Mouse (Mus musculus) liver, embryonic 16.5 days (tissue): ENCODE results near the gene Ptk7. TPM values are rescaled to one million over a fixed set of nuclear protein-coding genes. Genes with fewer than 3 reads are reported as not detected.
A peak's percentile ranks its signal among the peaks of the same experiment; 100 is the strongest.
"Not testable (repeated sequence)": the region's sequence is repeated elsewhere in the genome, so short reads cannot be mapped to it uniquely, and the experiment has no call there.

Experiments
- ATAC-seq: fragments of 200-750 bp; cut with Nextera tagmentation; 2 replicates; pipeline ENCODE4 v1.8.0; 2017; ENCODE audit warnings: low read depth, mild to moderate bottlenecking, moderate number of reproducible peaks, moderate library complexity
- H3K27ac ChIP-seq: fragments of 300-500 bp; sonication (generic); 2 replicates; pipeline ENCODE4 v1.5.1; 2014; ENCODE audit warnings: mild to moderate bottlenecking, low read length
- H3K27me3 ChIP-seq: fragments of 300-500 bp; sonication (generic); 2 replicates; pipeline ENCODE4 v1.6.1; 2014; ENCODE audit warnings: low read depth, low read length, mixed read lengths; ENCODE audit not compliant: control insufficient read depth, insufficient read depth
- H3K36me3 ChIP-seq: fragments of 300-500 bp; sonication (generic); 2 replicates; pipeline ENCODE4 v1.6.1; 2014; ENCODE audit warnings: mild to moderate bottlenecking; ENCODE audit not compliant: control insufficient read depth, insufficient read depth
- H3K4me1 ChIP-seq: fragments of 300-500 bp; sonication (generic); 2 replicates; pipeline ENCODE4 v1.6.1; 2014; ENCODE audit warnings: low read depth, low read length, mixed read lengths; ENCODE audit not compliant: control insufficient read depth
- H3K4me2 ChIP-seq: fragments of 300-500 bp; sonication (generic); 2 replicates; pipeline ENCODE4 v1.6.1; 2014; ENCODE audit warnings: low read depth, low read length, mixed read lengths
- H3K4me3 ChIP-seq: fragments of 300-500 bp; sonication (generic); 2 replicates; pipeline ENCODE4 v1.5.1; 2014; ENCODE audit warnings: low read depth, mild to moderate bottlenecking, low read length
- H3K9ac ChIP-seq: fragments of 300-500 bp; sonication (generic); 2 replicates; pipeline ENCODE4 v1.6.1; 2014; ENCODE audit warnings: low read depth, low read length
- H3K9me3 ChIP-seq: fragments of 300-500 bp; sonication (generic); replicated peaks from 2 replicates; pipeline ENCODE4 v1.6.1; 2016; ENCODE audit warnings: low read length; ENCODE audit not compliant: control insufficient read depth
- WGBS: fragments of 180-500 bp; shearing (Covaris S2); extraction: QIAGEN DNeasy Blood & Tissue Kit; methylation state at CpG from one replicate; pipeline ENCODE4 v1.1.7; 2014; ENCODE audit not compliant: insufficient replicate concordance; 5-methylcytosine and 5-hydroxymethylcytosine counted together
- polyA plus RNA-seq: library from polyadenylated mRNA; unstranded; fragments of >200 nt; fragmentation: Nextera tagmentation; extraction: Ambion mirVana; gene quantifications from 2 replicates; pipeline ENCODE4 v1.2.1, GENCODE M21; 2015

The Ptk7 gene
- polyA plus RNA-seq, 1 experiment from 2014 or later, result 9.4 TPM

DNA sequence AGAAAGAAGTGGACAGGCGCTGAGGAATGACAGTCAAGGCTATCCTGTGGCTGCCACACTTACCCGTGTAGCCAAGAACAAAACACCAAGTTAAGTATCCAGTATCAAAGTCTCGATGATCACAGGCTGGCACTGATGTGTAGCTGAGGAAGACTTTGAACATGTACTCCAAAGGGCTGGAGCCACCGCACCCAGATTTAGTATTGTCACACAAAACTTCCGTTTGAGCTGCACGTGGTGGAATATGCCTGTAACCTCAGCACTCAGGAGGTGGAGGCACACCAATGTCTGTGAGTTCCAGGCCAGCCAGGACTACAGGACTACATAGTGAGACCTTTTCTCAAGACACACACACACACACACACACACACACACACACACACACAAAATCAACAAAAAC lies 70.2 kb downstream of the Ptk7 start:
- Histone ChIP-seq H3K4me2 (no peak overlapping the region), H3K27me3 (no peaks in the 10 kb centered on the region), H3K9ac (no peak overlapping the region), H3K36me3 (no peaks in the 10 kb centered on the region), H3K27ac (no peak overlapping the region), H3K4me1 (peaks cover 20% of the 10 kb centered on the region), H3K9me3 (no peaks in the 10 kb centered on the region), H3K4me3 (no peak overlapping the region)
- WGBS, result 72% methylated on average over 6 of the region's 6 CpGs
- no peak for ATAC-seq

DNA sequence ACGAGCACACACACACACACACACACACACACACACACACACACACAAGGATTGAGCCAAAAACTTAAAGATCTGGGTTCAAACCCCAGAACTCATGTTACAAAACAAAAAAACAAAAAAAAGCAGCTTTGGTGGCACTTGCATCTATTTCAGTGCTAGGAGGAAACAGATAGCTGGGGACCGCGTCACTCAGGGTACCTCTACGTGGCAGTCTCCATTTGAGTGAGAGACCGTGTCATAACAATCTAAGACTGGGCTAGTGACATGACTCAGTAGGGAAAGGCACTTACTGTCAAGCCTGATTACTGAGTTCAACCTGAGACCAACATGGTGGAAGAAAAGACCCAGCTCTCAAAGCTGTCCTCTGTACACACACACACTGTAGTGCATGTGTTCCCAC lies 71.2 kb downstream of the Ptk7 start:
- Histone ChIP-seq H3K27me3 (no peaks in the 10 kb centered on the region), H3K9ac (no peak overlapping the region), H3K27ac (no peak overlapping the region), H3K4me2 (no peak overlapping the region), H3K4me3 (no peak overlapping the region), H3K4me1 (peaks cover 30% of the 10 kb centered on the region), H3K9me3 (no peaks in the 10 kb centered on the region), H3K36me3 (no peaks in the 10 kb centered on the region)
- WGBS, result 51% methylated on average over 5 of the region's 5 CpGs
- ATAC-seq, result no peak

DNA sequence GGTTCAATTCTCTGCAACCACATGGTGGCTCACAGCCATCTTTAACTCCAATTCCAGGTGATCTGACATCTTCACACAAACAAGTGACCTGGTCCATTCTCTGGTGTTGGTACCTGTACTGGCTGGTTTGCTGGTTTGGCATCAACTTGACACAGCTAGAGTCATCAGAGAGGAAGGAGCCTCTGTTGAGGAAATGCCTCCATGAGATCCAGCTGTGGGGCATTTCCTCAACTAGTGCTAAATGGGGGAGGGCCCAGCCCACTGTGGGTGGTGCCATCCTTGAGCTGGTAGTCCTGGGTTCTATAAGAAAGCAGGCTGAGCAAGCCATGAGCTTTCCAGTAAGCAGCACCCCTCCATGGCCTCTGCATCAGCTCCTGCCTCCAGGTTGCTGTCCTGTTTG lies 72.0 kb downstream of the Ptk7 start:
- not testable (repeated sequence) for H3K4me3 ChIP-seq, H3K27ac ChIP-seq, H3K9me3 ChIP-seq, H3K4me2 ChIP-seq, H3K36me3 ChIP-seq, H3K27me3 ChIP-seq, H3K9ac ChIP-seq, ATAC-seq
- H3K4me1 ChIP-seq, result peaks cover 36% of the 10 kb centered on the region

DNA sequence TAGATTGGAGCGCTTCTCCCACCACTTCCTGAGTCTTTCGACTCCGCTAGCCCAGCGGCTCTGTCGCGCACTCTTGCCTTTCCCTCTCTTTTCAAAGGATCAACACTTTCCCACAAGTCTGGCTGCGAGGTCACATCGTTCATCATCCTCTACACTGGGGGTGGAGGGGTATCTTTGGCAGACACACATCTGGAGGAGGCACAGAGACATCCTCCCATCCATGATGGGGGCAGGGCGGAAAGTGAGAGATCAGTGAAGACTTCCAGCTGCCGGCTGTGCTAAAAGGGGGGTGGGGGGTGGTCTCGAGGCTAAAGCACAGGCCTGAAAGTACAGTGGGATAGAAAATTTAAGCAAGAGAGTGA lies 72.7 kb downstream of the Ptk7 start:
- no peaks in the 10 kb centered on the region for H3K27me3 ChIP-seq
- under 1% methylated on average over 11 of the region's 11 CpGs for WGBS
- H3K4me2 ChIP-seq, result peak overlapping the region; percentile 98
- H3K4me1 ChIP-seq, result peaks cover 36% of the 10 kb centered on the region
- ATAC-seq, result 0 out of 2 replicates have a peak, but pooled peaks have one; percentile 0
- H3K27ac ChIP-seq, result peak overlapping the region; percentile 51
- H3K4me3 ChIP-seq, result peak overlapping the region; percentile 96
- H3K36me3 ChIP-seq, result no peaks in the 10 kb centered on the region
- H3K9me3 ChIP-seq, result no peaks in the 10 kb centered on the region
- peak overlapping the region; percentile 67 for H3K9ac ChIP-seq

DNA sequence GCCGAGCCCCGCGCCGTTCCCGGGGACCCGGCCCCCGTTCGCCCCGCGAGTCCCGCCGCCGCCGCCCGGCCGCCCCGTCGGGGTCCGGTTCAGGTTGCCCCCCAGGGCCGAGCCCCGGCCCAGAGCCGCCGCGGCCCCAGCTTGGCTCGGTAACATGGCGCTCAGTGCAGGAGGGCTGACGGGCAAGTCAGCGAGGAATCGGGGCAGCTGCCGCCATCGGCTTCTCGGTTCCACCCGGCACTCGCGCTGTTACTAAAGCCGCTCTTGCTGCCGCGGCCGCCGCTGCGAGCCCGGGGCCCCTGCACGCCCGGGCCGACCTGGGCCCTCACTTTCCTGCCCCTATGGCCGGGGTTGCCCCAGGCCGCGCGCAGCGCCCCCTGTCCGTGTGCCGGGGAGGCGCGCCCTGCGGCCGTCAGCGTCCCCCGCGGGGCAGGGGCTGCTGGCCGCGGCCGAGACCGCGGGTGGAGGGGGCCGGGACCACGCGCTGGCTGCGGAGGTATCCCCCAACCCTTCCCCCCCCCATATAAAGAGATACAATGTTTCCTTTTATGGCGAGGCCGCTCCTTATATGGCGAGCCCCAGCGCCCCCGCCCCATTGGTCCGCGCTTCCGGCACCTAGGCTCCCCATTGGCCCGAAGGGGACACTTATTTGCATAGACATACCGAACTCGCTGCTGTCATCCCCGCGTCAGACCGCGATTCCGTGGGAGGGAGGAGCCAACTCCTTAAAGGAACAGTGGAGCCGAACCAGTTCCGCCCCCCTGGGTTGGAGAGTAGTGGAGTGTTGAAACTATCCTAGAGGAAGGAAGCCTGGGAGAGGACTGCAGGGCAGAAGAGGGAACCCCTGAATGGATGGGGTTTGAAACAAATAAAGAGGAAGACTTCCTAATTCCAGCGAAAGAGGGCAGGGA lies 73.4 kb downstream of the Ptk7 start, which contains the start of gene Srf:
Srf (minus strand) TSS at position 503 of the 911 bp plus-strand sequence.
- H3K36me3 ChIP-seq, result no peaks in the 10 kb centered on the region; the same call in 1 of the 2 replicates
- peak within 1 kb of the TSS; percentile 94 for H3K9ac ChIP-seq
- H3K4me3 ChIP-seq, result peak within 1 kb of the TSS; percentile 96
- H3K9me3 ChIP-seq, result no peaks in the 10 kb centered on the region
- H3K27ac ChIP-seq, result peak within 1 kb of the TSS; percentile 82
- under 1% methylated on average over 86 of the region's 87 CpGs for WGBS
- H3K4me2 ChIP-seq, result peak within 1 kb of the TSS; percentile 98
- H3K4me1 ChIP-seq, result peaks cover 36% of the 10 kb centered on the region
- no peaks in the 10 kb centered on the region for H3K27me3 ChIP-seq
- ATAC-seq, result peak; percentile 96

DNA sequence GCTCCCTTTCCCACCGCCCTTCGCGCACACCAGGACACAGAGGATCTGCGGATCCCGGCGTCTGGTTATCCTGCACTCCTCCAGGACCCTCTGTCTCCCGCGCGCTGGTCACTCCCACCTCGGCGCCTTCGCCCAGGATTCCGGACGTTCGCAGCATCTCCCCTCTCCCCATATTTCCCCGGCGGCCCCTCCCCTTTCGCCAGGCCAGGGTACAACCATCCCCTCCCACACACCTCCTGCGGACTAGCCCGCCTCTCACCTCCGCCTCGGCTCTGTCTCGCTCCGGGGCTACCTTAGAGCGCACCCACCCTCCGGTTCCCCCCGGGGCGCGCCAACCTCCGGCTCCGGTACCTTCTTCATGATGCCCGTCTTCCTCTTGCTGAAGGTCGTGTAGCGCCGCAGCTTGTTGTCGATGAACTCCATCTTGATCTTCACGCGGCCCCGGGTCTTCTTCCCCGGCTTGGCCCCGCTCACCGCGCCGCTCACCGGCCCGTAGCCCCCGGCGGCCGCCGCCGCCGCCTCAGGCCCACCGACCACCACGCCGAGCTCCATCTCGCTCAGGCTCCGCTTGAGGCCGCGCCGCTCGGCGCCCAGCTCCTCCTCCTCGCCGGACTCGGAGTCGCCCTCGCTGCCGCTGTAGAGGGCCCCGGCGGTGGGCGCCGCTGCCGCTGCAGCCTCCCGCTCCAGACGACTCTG lies 74.2 kb downstream of the Ptk7 start:
- Histone ChIP-seq H3K9ac (peak overlapping the region; percentile 94), H3K4me1 (peaks cover 36% of the 10 kb centered on the region), H3K4me3 (peak overlapping the region; percentile 96), H3K36me3 (no peaks in the 10 kb centered on the region; the same call in 1 of the 2 replicates), H3K9me3 (no peaks in the 10 kb centered on the region), H3K27me3 (no peaks in the 10 kb centered on the region), H3K27ac (peak overlapping the region; percentile 82), H3K4me2 (peak overlapping the region; percentile 98)
- WGBS, result under 1% methylated on average over 74 of the region's 75 CpGs
- 0 out of 2 replicates have a peak, but pooled peaks have one; percentile 1 for ATAC-seq

DNA sequence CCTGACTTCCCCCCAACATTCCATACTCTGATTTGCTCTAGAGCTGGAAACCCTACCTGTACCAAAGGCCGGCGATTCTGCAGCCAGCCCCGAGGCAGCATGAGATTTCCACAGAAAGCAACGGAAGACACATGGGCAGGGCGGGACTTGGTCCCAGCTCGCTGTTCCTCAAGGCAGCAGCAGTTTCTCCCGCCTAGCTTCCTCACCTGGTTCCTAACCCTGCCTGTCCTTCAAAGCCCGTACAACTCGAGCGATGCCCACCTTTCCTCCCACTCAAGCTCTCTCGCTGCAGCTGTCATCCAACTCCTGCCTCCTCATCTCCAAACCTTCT lies 74.7 kb downstream of the Ptk7 start:
- H3K4me1 ChIP-seq, result peaks cover 36% of the 10 kb centered on the region
- WGBS, result 2% methylated on average over 11 of the region's 11 CpGs
- peak overlapping the region; percentile 98 for H3K4me2 ChIP-seq
- no peak overlapping the region for H3K27ac ChIP-seq
- no peak for ATAC-seq
- H3K9ac ChIP-seq, result peak overlapping the region; percentile 94
- peak overlapping the region; percentile 96 for H3K4me3 ChIP-seq
- no peaks in the 10 kb centered on the region; the same call in 1 of the 2 replicates for H3K36me3 ChIP-seq
- H3K9me3 ChIP-seq, result no peaks in the 10 kb centered on the region
- H3K27me3 ChIP-seq, result no peaks in the 10 kb centered on the region

DNA sequence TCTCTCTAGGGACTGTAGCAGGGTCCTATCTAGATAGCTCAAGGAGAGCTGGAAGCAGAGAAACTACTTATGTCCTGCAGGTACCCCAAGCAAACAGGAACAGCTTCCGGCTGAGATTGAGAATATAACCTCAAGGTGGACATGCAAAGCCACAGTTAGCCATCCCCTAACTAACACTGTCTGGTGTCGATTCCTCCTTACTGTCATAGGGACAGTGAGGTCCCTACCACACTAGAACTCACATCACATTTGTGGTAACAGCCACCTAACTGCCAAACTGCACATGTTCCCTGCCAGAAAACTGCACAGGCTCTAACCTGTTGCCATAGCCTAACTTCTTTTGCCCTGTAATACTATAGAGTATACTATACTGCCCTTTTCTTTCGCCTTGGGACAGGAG lies 75.4 kb downstream of the Ptk7 start:
- H3K4me1 ChIP-seq, result peaks cover 36% of the 10 kb centered on the region
- H3K4me3 ChIP-seq, result no peak overlapping the region
- WGBS, result 70% methylated on average over 3 of the region's 3 CpGs
- peaks cover under 1% of the 10 kb centered on the region; the same call in 1 of the 2 replicates for H3K36me3 ChIP-seq
- ATAC-seq, result no peak
- no peaks in the 10 kb centered on the region for H3K27me3 ChIP-seq
- no peak overlapping the region for H3K9ac ChIP-seq
- no peak overlapping the region for H3K27ac ChIP-seq
- no peaks in the 10 kb centered on the region for H3K9me3 ChIP-seq
- peak overlapping the region; percentile 98 for H3K4me2 ChIP-seq

DNA sequence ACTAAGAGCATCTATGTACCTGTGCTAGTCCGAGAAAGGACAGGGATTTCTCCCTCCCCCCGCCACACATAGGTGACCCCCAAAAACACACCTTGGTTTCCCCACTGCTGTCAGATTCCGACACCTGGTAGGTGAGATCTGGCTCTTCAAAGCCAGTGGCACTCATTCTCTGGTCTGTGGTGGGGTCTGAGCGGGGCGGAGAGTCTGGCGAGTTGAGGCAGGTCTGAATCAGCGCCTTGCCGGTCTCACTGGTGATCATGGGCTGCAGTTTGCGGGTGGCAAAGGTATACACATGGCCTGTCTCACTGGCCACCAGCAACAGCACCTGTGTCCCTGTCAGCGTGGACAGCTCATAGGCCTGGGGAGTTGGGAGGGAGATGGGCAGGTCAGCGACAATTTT lies 75.8 kb downstream of the Ptk7 start:
- Histone ChIP-seq H3K4me2 (peak overlapping the region; percentile 98), H3K9me3 (no peaks in the 10 kb centered on the region), H3K4me3 (peak overlapping the region; percentile 12; the same call in 1 of the 2 replicates), H3K36me3 (peaks cover 3% of the 10 kb centered on the region; the same call in 1 of the 2 replicates), H3K9ac (no peak overlapping the region), H3K27me3 (no peaks in the 10 kb centered on the region), H3K4me1 (peaks cover 36% of the 10 kb centered on the region), H3K27ac (no peak overlapping the region)
- no peak for ATAC-seq
- WGBS, result 72% methylated on average over 11 of the region's 11 CpGs
